ENCODE assay signal across 8 mouse cellular contexts in genomic region chr19:8881034-8881392, GRCm38 (mm10). TPM values are rescaled to one million over a fixed set of nuclear protein-coding genes. Genes with fewer than 3 reads are reported as not detected.
DNase-seq lines count a peak whose midpoint lies in the region; ATAC-seq and TF ChIP-seq lines count a peak whose summit lies in the region.

No protein-coding gene starts in this region.

- H3K4me3 ChIP-seq in heart, embryonic 14.5 days (ENCODE audit: control insufficient read depth in 1 of 2, insufficient read depth in 1 of 2, low read depth in 1 of 2, low read length in 2 of 2): peak overlapping the region; percentile 66 to 85
- H3K4me3 ChIP-seq in G1E (ENCODE audit: low read depth, low read length): peak overlapping the region; percentile 87
- H3K4me3 ChIP-seq in hindbrain, embryonic 10.5 days: peak overlapping the region; percentile 85

- H3K4me1 ChIP-seq in heart, embryonic 14.5 days (ENCODE audit: control insufficient read depth in 2 of 2, insufficient read depth in 2 of 2, low read length in 2 of 2): peaks cover 0 to 12% of the 10 kb centered on the region in 2 experiments; a peak in 2 of 4 replicates
- peaks cover 33% of the 10 kb centered on the region for H3K4me1 ChIP-seq in G1E (ENCODE audit: insufficient read depth, low read depth, low read length)
- peaks cover 14% of the 10 kb centered on the region for H3K4me1 ChIP-seq in hindbrain, embryonic 10.5 days (replicated peaks)

- peaks cover 26% of the 10 kb centered on the region for H3K36me3 ChIP-seq in heart, embryonic 14.5 days (ENCODE audit: control insufficient read depth, insufficient read depth, low read length)
- H3K36me3 ChIP-seq in G1E (replicated peaks): peaks cover 34% of the 10 kb centered on the region
- peaks cover 21% of the 10 kb centered on the region for H3K36me3 ChIP-seq in hindbrain, embryonic 10.5 days

- no peaks in the 10 kb centered on the region for H3K9me3 ChIP-seq in heart, embryonic 14.5 days (ENCODE audit: control insufficient read depth, low read length)
- H3K9me3 ChIP-seq in G1E (replicated peaks): no peaks in the 10 kb centered on the region
- no peaks in the 10 kb centered on the region for H3K9me3 ChIP-seq in hindbrain, embryonic 10.5 days

- no peak for ATAC-seq in heart, embryonic 14.5 days (ENCODE audit: insufficient number of reproducible peaks, insufficient read depth, low FRiP score, low read depth)
- no peak for ATAC-seq in G1E (ENCODE audit: extremely low read depth, insufficient number of reproducible peaks, low FRiP score, poor library complexity, severe bottlenecking)
- ATAC-seq in megakaryocyte progenitor cell, adult 5-6 weeks (replicated peaks; ENCODE audit: poor library complexity): peak; percentile 21

- peak overlapping the region; percentile 82 for H3K4me2 ChIP-seq in heart, embryonic 14.5 days (ENCODE audit: low read length)

- peak overlapping the region in 1 of 2 experiments; percentile 69; a peak in 1 of 4 replicates for H3K27ac ChIP-seq in heart, embryonic 14.5 days (replicated peaks in 1 of 2; ENCODE audit: control insufficient read depth in 1 of 2, insufficient read depth in 1 of 2, low read depth in 2 of 2, low read length in 2 of 2)
- peak overlapping the region; percentile 91 for H3K27ac ChIP-seq in hindbrain, embryonic 10.5 days

- no peak for DNase-seq in heart, adult 11 months
- DNase-seq in G1E (ENCODE audit: low spot score): no peak
- no peak for DNase-seq in hindbrain, embryonic 10.5 days (ENCODE audit: low spot score)
- DNase-seq in spleen, postnatal 10 days (ENCODE audit: low spot score in 2 of 2): no peak
- no peak for DNase-seq in kidney, adult 18-20 months
- DNase-seq in cerebellum, adult 8-10 months: no peak

- no peak for TF ChIP-seq CTCF in G1E (IDR thresholded peaks at IDR 0.05; ENCODE audit: low read depth, low read length)

- no peaks in the 10 kb centered on the region for H3K27me3 ChIP-seq in heart, embryonic 14.5 days (ENCODE audit: control insufficient read depth, insufficient read depth, low read length)
- no peaks in the 10 kb centered on the region for H3K27me3 ChIP-seq in G1E (ENCODE audit: insufficient read depth, low read length)
- H3K27me3 ChIP-seq in hindbrain, embryonic 10.5 days (ENCODE audit: insufficient read depth, poor library complexity, severe bottlenecking): no peaks in the 10 kb centered on the region

- peak overlapping the region; percentile 82 for H3K9ac ChIP-seq in heart, embryonic 14.5 days (ENCODE audit: low read length)

- 21% methylated on average over 3 of the region's 3 CpGs for WGBS in heart, embryonic 14.5 days
- 20% methylated on average over 3 of the region's 3 CpGs for WGBS in hindbrain, embryonic 10.5 days

RNA-seq across cellular contexts. Expression of gene Uqcc3, which starts 0.3 kb away (rescaled TPM):
- polyA plus RNA-seq in heart, embryonic 14.5 days (2014; fragmentation: Nextera tagmentation; extraction: Ambion mirVana): 67.4 and 78.2 TPM in 2 replicates
- total RNA-seq in G1E (2014; fragmentation: Nextera tagmentation) (22.3 and 24.8 TPM in 2 replicates), G1E (2017) (107 and 112 TPM in 2 replicates)
- 39.6 and 41.1 TPM in 2 replicates for polyA plus RNA-seq in G1E (2012)
- polyA plus RNA-seq in hindbrain, embryonic 10.5 days (2016; fragmentation: Nextera tagmentation; extraction: Ambion mirVana): 57.9 and 62.5 TPM in 2 replicates
- 44.4 and 46.0 TPM in 2 replicates for total RNA-seq in megakaryocyte progenitor cell, adult 5-6 weeks (2015)
- 93.0 and 118 TPM in 2 replicates for total RNA-seq in megakaryocyte progenitor cell, adult 5-6 weeks (2017)

RNA-seq across cellular contexts. Expression of gene Lbhd1, which starts 2.5 kb away (rescaled TPM):
- polyA plus RNA-seq in heart, embryonic 14.5 days (2014; fragmentation: Nextera tagmentation; extraction: Ambion mirVana): 48.3 and 51.5 TPM in 2 replicates
- total RNA-seq in G1E (2014; fragmentation: Nextera tagmentation) (9.1 and 11.4 TPM in 2 replicates), G1E (2017) (14.8 and 18.1 TPM in 2 replicates)
- 0.64 and 0.67 TPM in 2 replicates for polyA plus RNA-seq in G1E (2012)
- 111 and 112 TPM in 2 replicates for polyA plus RNA-seq in hindbrain, embryonic 10.5 days (2016; fragmentation: Nextera tagmentation; extraction: Ambion mirVana)
- total RNA-seq in megakaryocyte progenitor cell, adult 5-6 weeks (2015): 53.0 and 75.7 TPM in 2 replicates
- total RNA-seq in megakaryocyte progenitor cell, adult 5-6 weeks (2017): 7.5 and 14.3 TPM in 2 replicates

RNA-seq across cellular contexts. Expression of gene Gm49403, which starts 2.7 kb away (rescaled TPM):
- not detected in 2 replicates for polyA plus RNA-seq in heart, embryonic 14.5 days (2014; fragmentation: Nextera tagmentation; extraction: Ambion mirVana)
- total RNA-seq in G1E (2014; fragmentation: Nextera tagmentation): not detected in 2 replicates
- total RNA-seq in G1E (2017): not detected in 2 replicates
- polyA plus RNA-seq in G1E (2012): not detected in 2 replicates
- not detected in 2 replicates for polyA plus RNA-seq in hindbrain, embryonic 10.5 days (2016; fragmentation: Nextera tagmentation; extraction: Ambion mirVana)
- not detected in 2 replicates for total RNA-seq in megakaryocyte progenitor cell, adult 5-6 weeks (2015)
- total RNA-seq in megakaryocyte progenitor cell, adult 5-6 weeks (2017): not detected in 2 replicates

RNA-seq across cellular contexts. Expression of gene 1810009A15Rik, which starts 7.6 kb away (rescaled TPM):
- polyA plus RNA-seq in heart, embryonic 14.5 days (2014; fragmentation: Nextera tagmentation; extraction: Ambion mirVana): 53.7 and 55.8 TPM in 2 replicates
- total RNA-seq in G1E (2014; fragmentation: Nextera tagmentation): 53.0 and 65.4 TPM in 2 replicates
- 84.9 and 104 TPM in 2 replicates for total RNA-seq in G1E (2017)
- 66.1 and 85.7 TPM in 2 replicates for polyA plus RNA-seq in G1E (2012)
- polyA plus RNA-seq in hindbrain, embryonic 10.5 days (2016; fragmentation: Nextera tagmentation; extraction: Ambion mirVana): 139 and 159 TPM in 2 replicates
- 51.4 and 70.0 TPM in 2 replicates for total RNA-seq in megakaryocyte progenitor cell, adult 5-6 weeks (2015)
- total RNA-seq in megakaryocyte progenitor cell, adult 5-6 weeks (2017): 74.3 and 91.0 TPM in 2 replicates

RNA-seq across cellular contexts. Expression of gene Gm49416, which starts 7.7 kb away (rescaled TPM):
- polyA plus RNA-seq in heart, embryonic 14.5 days (2014; fragmentation: Nextera tagmentation; extraction: Ambion mirVana): not detected in 2 replicates
- total RNA-seq in G1E (2014; fragmentation: Nextera tagmentation) (10.6 and 15.0 TPM in 2 replicates), G1E (2017) (not detected in 2 replicates)
- 8.7 and 10.4 TPM in 2 replicates for polyA plus RNA-seq in G1E (2012)
- 0.22 TPM in 1 of 2 replicates, not detected in the other for polyA plus RNA-seq in hindbrain, embryonic 10.5 days (2016; fragmentation: Nextera tagmentation; extraction: Ambion mirVana)
- 1.5 and 2.5 TPM in 2 replicates for total RNA-seq in megakaryocyte progenitor cell, adult 5-6 weeks (2015)
- not detected in 2 replicates for total RNA-seq in megakaryocyte progenitor cell, adult 5-6 weeks (2017)

Comparison
In these comparisons a context has a peak if more than half of its experiments do, and no peak if none do; other contexts are left out.
1. RNA of gene Lbhd1, which starts 2.5 kb away (polyA plus RNA-seq): 111 to 112 TPM in hindbrain, embryonic 10.5 days and 48.3 to 51.5 TPM in heart, embryonic 14.5 days; 0.64 to 0.67 TPM in G1E; every median in the first group is over 10 times any median in the second.
2. Peak in every context shown above with its lines, with median percentiles within 50 percentile points of each other: H3K4me3 ChIP-seq.